Mouse (Mus musculus): ENCODE data around the gene Hadhb. TPM values are rescaled to one million over a fixed set of nuclear protein-coding genes. Genes with fewer than 3 reads are reported as not detected.

The Hadhb gene
- polyA plus RNA-seq, 1 experiment from 2014 or later: 139 TPM

DNA sequence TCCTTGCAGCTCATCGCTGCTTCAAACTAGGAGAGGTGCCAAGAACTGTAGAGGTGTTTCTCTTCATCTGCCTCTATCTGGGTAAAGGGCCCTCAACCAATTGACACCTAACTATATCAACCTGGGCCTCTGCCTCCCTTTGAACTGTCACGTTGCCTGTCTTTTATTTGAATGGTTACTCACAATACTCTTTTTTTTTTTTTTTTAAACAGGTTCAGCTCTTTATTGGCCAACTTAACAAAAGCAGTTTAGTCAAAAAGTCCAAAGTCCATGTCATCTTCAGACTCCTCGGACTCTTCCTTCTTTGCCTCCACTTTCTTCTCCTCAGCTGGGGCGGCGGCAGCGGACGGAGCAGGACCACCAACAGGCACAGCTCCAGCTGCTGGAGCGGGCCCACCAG lies 65.6 kb downstream of the Hadhb start:
- Histone ChIP-seq H3K4me1 (no peaks in the 10 kb centered on the region), H3K36me3 (peaks cover 5% of the 10 kb centered on the region; the same call in 1 of the 2 replicates), H3K27ac (no peak overlapping the region), H3K4me2 (no peak overlapping the region), H3K9me3 (no peaks in the 10 kb centered on the region; the same call in 1 of the 2 replicates), H3K4me3 (no peak overlapping the region), H3K27me3 (no peaks in the 10 kb centered on the region), H3K9ac (no peak overlapping the region)
- WGBS: 86% methylated on average over 8 of the region's 8 CpGs
- ATAC-seq (ENCODE audit: insufficient number of reproducible peaks, low FRiP score, low TSS enrichment, low read depth): no peak

- no peak for ATAC-seq (ENCODE audit: insufficient number of reproducible peaks, low FRiP score, low TSS enrichment, low read depth)
- H3K4me3 ChIP-seq: no peak overlapping the region
- WGBS: 91% methylated on average over 8 of the region's 8 CpGs
- H3K4me1 ChIP-seq: no peaks in the 10 kb centered on the region
- no peak overlapping the region for H3K9ac ChIP-seq
- H3K27me3 ChIP-seq: no peaks in the 10 kb centered on the region
- peaks cover 5% of the 10 kb centered on the region; the same call in 1 of the 2 replicates for H3K36me3 ChIP-seq
- no peaks in the 10 kb centered on the region for H3K9me3 ChIP-seq
- H3K27ac ChIP-seq: no peak overlapping the region
- no peak overlapping the region for H3K4me2 ChIP-seq
Observed at GRCm38 (mm10) chr5:30222681-30223080, 67.6 kb downstream of the Hadhb start.

DNA sequence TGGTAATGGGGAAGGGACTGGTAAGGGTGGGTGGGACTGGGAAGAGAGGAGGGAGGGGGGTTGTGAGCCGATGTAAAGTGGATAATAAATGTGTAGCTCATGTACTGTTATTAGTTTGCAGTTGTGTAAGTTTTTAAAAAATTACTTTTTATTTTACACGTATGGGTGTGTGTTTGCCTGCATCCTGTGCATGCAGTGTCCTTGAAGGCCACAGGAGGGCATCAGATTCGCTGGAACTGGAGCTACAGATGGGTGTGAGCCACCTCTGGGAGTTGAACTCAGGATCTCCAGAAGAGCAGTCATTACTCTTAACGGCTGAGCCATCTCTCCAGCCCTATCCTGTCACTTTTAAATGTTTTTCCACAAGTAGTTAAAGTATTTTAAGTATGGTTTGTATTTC lies 75.9 kb downstream of the Hadhb start:
- no peak for ATAC-seq (ENCODE audit: insufficient number of reproducible peaks, low FRiP score, low TSS enrichment, low read depth)
- Histone ChIP-seq H3K4me1 (peaks cover 25% of the 10 kb centered on the region; the same call in 1 of the 2 replicates), H3K4me2 (no peak overlapping the region), H3K27ac (no peak overlapping the region), H3K36me3 (peaks cover 7% of the 10 kb centered on the region), H3K9ac (no peak overlapping the region), H3K9me3 (no peaks in the 10 kb centered on the region), H3K27me3 (no peaks in the 10 kb centered on the region), H3K4me3 (no peak overlapping the region)
- 81% methylated on average over 4 of the region's 4 CpGs for WGBS

DNA sequence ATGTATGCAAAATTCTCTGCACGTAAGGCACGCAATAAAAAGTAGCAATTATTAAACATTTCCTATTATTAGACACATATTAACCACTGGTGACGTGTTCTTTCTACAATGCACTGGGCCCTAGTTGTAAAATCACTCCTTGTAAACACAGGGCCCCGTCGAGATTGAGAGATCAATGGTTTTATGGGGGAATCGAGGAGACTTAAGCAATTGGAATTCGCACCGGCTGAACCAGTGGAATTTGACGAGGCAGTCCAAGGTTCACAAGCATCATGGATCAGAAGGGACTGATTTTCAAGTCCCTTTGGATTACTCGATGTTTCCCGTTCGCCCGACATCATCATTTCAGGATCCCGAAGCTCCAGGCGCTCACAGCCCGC lies 76.8 kb downstream of the Hadhb start:
- peaks cover 25% of the 10 kb centered on the region; the same call in 1 of the 2 replicates for H3K4me1 ChIP-seq
- H3K27me3 ChIP-seq: no peaks in the 10 kb centered on the region
- H3K9ac ChIP-seq: peak overlapping the region; percentile 45
- no peaks in the 10 kb centered on the region for H3K9me3 ChIP-seq
- 29% methylated on average over 16 of the region's 16 CpGs for WGBS
- peak overlapping the region; percentile 74 for H3K27ac ChIP-seq
- H3K36me3 ChIP-seq: peaks cover 7% of the 10 kb centered on the region
- ATAC-seq (ENCODE audit: insufficient number of reproducible peaks, low FRiP score, low TSS enrichment, low read depth): no peak
- peak overlapping the region; percentile 73 for H3K4me2 ChIP-seq
- peak overlapping the region; percentile 88 for H3K4me3 ChIP-seq

DNA sequence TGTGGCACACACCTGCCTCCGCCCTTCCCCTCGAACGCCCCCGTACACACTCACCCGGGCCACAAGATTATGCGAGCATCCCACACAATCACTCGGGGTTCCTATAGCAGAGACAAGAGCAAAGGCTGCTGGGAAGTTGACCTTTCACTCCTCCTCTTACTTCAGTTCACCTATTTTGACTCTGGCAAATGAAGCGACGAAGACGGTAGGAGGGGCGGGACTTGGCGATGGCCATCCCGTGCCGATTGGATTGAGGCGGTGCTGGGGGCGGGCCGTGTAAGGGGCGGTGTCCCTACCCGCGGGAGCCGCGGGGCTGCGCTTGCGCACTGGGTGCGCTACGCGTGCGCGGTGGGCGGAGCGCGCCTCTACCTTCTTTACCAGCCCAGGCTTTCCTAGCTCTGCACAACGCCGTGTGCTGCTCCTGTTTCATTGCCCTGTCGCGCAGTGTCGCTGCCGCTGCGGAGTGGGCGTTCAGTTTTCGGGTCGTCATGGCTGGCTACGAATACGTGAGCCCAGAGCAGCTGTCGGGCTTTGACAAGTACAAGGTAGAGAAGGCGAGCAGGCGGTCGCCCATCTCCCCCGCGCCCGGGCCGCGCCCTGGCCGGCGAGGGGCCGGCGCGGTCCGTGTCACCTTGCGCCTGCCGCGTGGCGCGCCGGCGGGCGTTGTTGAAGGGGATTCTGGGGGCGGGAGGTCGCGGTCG lies 77.4 kb downstream of the Hadhb start, which contains the start of gene Selenoi:
TSS of gene Selenoi (plus strand) at position 311 of the 701 bp plus-strand sequence.
- H3K27ac ChIP-seq: peak within 1 kb of the TSS; percentile 91
- H3K4me1 ChIP-seq: peaks cover 25% of the 10 kb centered on the region; the same call in 1 of the 2 replicates
- WGBS: 1% methylated on average over 71 of the region's 71 CpGs
- peak within 1 kb of the TSS; percentile 73 for H3K4me2 ChIP-seq
- no peaks in the 10 kb centered on the region for H3K9me3 ChIP-seq
- H3K4me3 ChIP-seq: peak within 1 kb of the TSS; percentile 88
- H3K36me3 ChIP-seq: peaks cover 7% of the 10 kb centered on the region
- peak within 1 kb of the TSS; percentile 70 for H3K9ac ChIP-seq
- H3K27me3 ChIP-seq: no peaks in the 10 kb centered on the region
- peak; percentile 100 for ATAC-seq (ENCODE audit: insufficient number of reproducible peaks, low FRiP score, low TSS enrichment, low read depth)

- WGBS: 2% methylated on average over 15 of the region's 15 CpGs
Observed at GRCm38 (mm10) chr5:30233042-30233441, 78.0 kb downstream of the Hadhb start.

GRCm38 (mm10) chr5:30233979-30234378 lies 78.9 kb downstream of the Hadhb start:
- peak overlapping the region; percentile 73; the same call in 1 of the 2 replicates for H3K4me2 ChIP-seq
- H3K9ac ChIP-seq: no peak overlapping the region
- no peaks in the 10 kb centered on the region for H3K27me3 ChIP-seq
- peaks cover 25% of the 10 kb centered on the region; the same call in 1 of the 2 replicates for H3K4me1 ChIP-seq
- peaks cover 7% of the 10 kb centered on the region for H3K36me3 ChIP-seq
- 67% methylated on average over 8 of the region's 8 CpGs for WGBS
- no peak overlapping the region for H3K27ac ChIP-seq
- peak overlapping the region; percentile 88; the same call in 1 of the 2 replicates for H3K4me3 ChIP-seq
- ATAC-seq (ENCODE audit: insufficient number of reproducible peaks, low FRiP score, low TSS enrichment, low read depth): no peak
- H3K9me3 ChIP-seq: no peaks in the 10 kb centered on the region

More at GRCm38 (mm10) chr5:30233042-30233441, 78.0 kb downstream of the Hadhb start:
- Histone ChIP-seq H3K4me1 (peaks cover 25% of the 10 kb centered on the region; the same call in 1 of the 2 replicates), H3K9ac (peak overlapping the region; percentile 70), H3K9me3 (no peaks in the 10 kb centered on the region), H3K27me3 (no peaks in the 10 kb centered on the region), H3K36me3 (peaks cover 7% of the 10 kb centered on the region), H3K27ac (peak overlapping the region; percentile 91), H3K4me2 (peak overlapping the region; percentile 73), H3K4me3 (peak overlapping the region; percentile 88)
- ATAC-seq (ENCODE audit: insufficient number of reproducible peaks, low FRiP score, low TSS enrichment, low read depth): no peak

MicroRNAs within 50 kb of the gene (microRNA counts, 519-probe panel; counts per million panel counts)
- microRNA mmu-miR-1960: 1,601 counts per million, percentile 20 among the panel's probes with 10 or more counts

Small RNA genes within 50 kb of the gene (microRNA-seq; reads per million reads assigned to microRNA genes)
- 0.61 reads per million for gene Mir1960

Other genes starting within 250 kb of the Hadhb start
- gene Il6, start 142.1 kb upstream of the Hadhb start, polyA plus RNA-seq (2015; fragmentation: Nextera tagmentation; extraction: Ambion mirVana): 0.17 and 0.72 TPM in 2 replicates
- gene Tyms, start 81.6 kb upstream of the Hadhb start, polyA plus RNA-seq (2015; fragmentation: Nextera tagmentation; extraction: Ambion mirVana): 212 and 224 TPM in 2 replicates
- gene Garem2, start 50.1 kb upstream of the Hadhb start, polyA plus RNA-seq (2015; fragmentation: Nextera tagmentation; extraction: Ambion mirVana): 0.36 and 0.41 TPM in 2 replicates
- not detected in 2 replicates for gene 3110082J24Rik, start 49.2 kb upstream of the Hadhb start, polyA plus RNA-seq (2015; fragmentation: Nextera tagmentation; extraction: Ambion mirVana)
- 130 and 140 TPM in 2 replicates for gene Hadha, start 86 bp upstream of the Hadhb start, polyA plus RNA-seq (2015; fragmentation: Nextera tagmentation; extraction: Ambion mirVana)
- gene Adgrf3, start 50.5 kb downstream of the Hadhb start, polyA plus RNA-seq (2015; fragmentation: Nextera tagmentation; extraction: Ambion mirVana): 0.08 TPM in 1 of 2 replicates, not detected in the other
- gene Selenoi, start 77.3 kb downstream of the Hadhb start, polyA plus RNA-seq (2015; fragmentation: Nextera tagmentation; extraction: Ambion mirVana): 20.8 and 23.1 TPM in 2 replicates
- gene Drc1, start 126.1 kb downstream of the Hadhb start, polyA plus RNA-seq (2015; fragmentation: Nextera tagmentation; extraction: Ambion mirVana): 0.22 and 0.46 TPM in 2 replicates

Data from limb, embryonic 15.5 days (tissue).